Mouse (Mus musculus) bone marrow macrophage, adult 2 months (primary cell): ENCODE measurements at regions not wholly inside any gene's neighbourhood (a gene's known extent, or its start where the extent isn't known, plus 50 kb on each side); places are given as distances from the start of the nearest gene placed in this dataset.

Source experiments
- H3K27ac ChIP-seq: 2 replicates; pipeline ENCODE4 v1.5.1; 2012; ENCODE audit warnings: low read depth, low read length; ENCODE audit not compliant: insufficient read depth
- H3K4me1 ChIP-seq: 2 replicates; pipeline ENCODE4 v1.6.1; 2012; ENCODE audit warnings: low read length; ENCODE audit not compliant: control insufficient read depth, insufficient read depth
- H3K4me3 ChIP-seq: 2 replicates; pipeline ENCODE4 v1.5.1; 2012; ENCODE audit warnings: mild to moderate bottlenecking, low read length, moderate library complexity; ENCODE audit not compliant: insufficient read depth
- CTCF ChIP-seq: IDR thresholded peaks from 2 replicates; pipeline ENCODE4 v1.5.1; 2012; ENCODE audit warnings: low read depth, mild to moderate bottlenecking, low read length, moderate library complexity
- POLR2A ChIP-seq: IDR thresholded peaks from 2 replicates; pipeline ENCODE4 v1.6.1; 2012; ENCODE audit warnings: mild to moderate bottlenecking, low read depth, low read length, borderline replicate concordance

- Histone ChIP-seq H3K27ac (no peak overlapping the region), H3K4me3 (no peak overlapping the region), H3K4me1 (no peaks in the 10 kb centered on the region)
- TF ChIP-seq CTCF (no peak), POLR2A (no peak)
These were observed 343.0 kb upstream of the Zfp462 start for GRCm38 (mm10) chr4:54601671-54602512.

GRCm38 (mm10) chr4:54602513-54603205, 342.2 kb upstream of the Zfp462 start:
- TF ChIP-seq POLR2A (no peak), CTCF (no peak)
- no peak overlapping the region for H3K4me3 ChIP-seq
- no peaks in the 10 kb centered on the region for H3K4me1 ChIP-seq
- no peak overlapping the region for H3K27ac ChIP-seq

GRCm38 (mm10) chr4:54610101-54610500, 334.7 kb upstream of the Zfp462 start:
- Histone ChIP-seq H3K4me1 (no peaks in the 10 kb centered on the region), H3K4me3 (no peak overlapping the region), H3K27ac (no peak overlapping the region)
- TF ChIP-seq POLR2A (no peak), CTCF (no peak)

- no peak overlapping the region for H3K4me3 ChIP-seq
- no peak for TF ChIP-seq CTCF
- TF ChIP-seq POLR2A, result no peak
- H3K4me1 ChIP-seq, result no peaks in the 10 kb centered on the region
- no peak overlapping the region for H3K27ac ChIP-seq
These were observed 332.6 kb upstream of the Zfp462 start for GRCm38 (mm10) chr4:54611990-54612980.

- no peak overlapping the region for H3K4me3 ChIP-seq
- H3K27ac ChIP-seq, result no peak overlapping the region
- H3K4me1 ChIP-seq, result no peaks in the 10 kb centered on the region
- no peak for TF ChIP-seq POLR2A
- TF ChIP-seq CTCF, result no peak
These were observed 331.8 kb upstream of the Zfp462 start for GRCm38 (mm10) chr4:54613076-54613475.

- no peak for TF ChIP-seq POLR2A
- no peak for TF ChIP-seq CTCF
- Histone ChIP-seq H3K27ac (no peak overlapping the region), H3K4me1 (no peaks in the 10 kb centered on the region), H3K4me3 (no peak overlapping the region)
These were observed 331.2 kb upstream of the Zfp462 start for GRCm38 (mm10) chr4:54613611-54614010.

- Histone ChIP-seq H3K4me1 (no peaks in the 10 kb centered on the region), H3K27ac (no peak overlapping the region), H3K4me3 (no peak overlapping the region)
- TF ChIP-seq CTCF (no peak), POLR2A (no peak)
These were observed 329.0 kb upstream of the Zfp462 start for GRCm38 (mm10) chr4:54615886-54616285.

GRCm38 (mm10) chr4:54624024-54624873, 320.6 kb upstream of the Zfp462 start:
- Histone ChIP-seq H3K4me3 (no peak overlapping the region), H3K27ac (no peak overlapping the region), H3K4me1 (no peaks in the 10 kb centered on the region)
- TF ChIP-seq POLR2A (no peak), CTCF (no peak)
